Mouse (Mus musculus) testis, adult 2 months (tissue): ENCODE measurements around the gene Olfr64. TPM values are rescaled to one million over a fixed set of nuclear protein-coding genes. Genes with fewer than 3 reads are reported as not detected.

ENCODE experiments used
- H3K27ac ChIP-seq: fragments of 200-500 bp; 2 replicates; pipeline ENCODE4 v1.5.1; 2012; ENCODE audit warnings: low read depth, low read length; ENCODE audit not compliant: control insufficient read depth, insufficient read depth
- H3K27me3 ChIP-seq: fragments of 200-500 bp; 2 replicates; pipeline ENCODE4 v1.6.1; 2012; ENCODE audit warnings: mild to moderate bottlenecking, low read length, moderate library complexity; ENCODE audit not compliant: control insufficient read depth, insufficient read depth
- H3K36me3 ChIP-seq: fragments of 200-500 bp; 2 replicates; pipeline ENCODE4 v1.6.1; 2012; ENCODE audit warnings: mild to moderate bottlenecking, low read length; ENCODE audit not compliant: control insufficient read depth, insufficient read depth
- H3K4me1 ChIP-seq: fragments of 200-500 bp; 2 replicates; pipeline ENCODE4 v1.6.1; 2012; ENCODE audit warnings: low read length; ENCODE audit not compliant: control insufficient read depth, insufficient read depth
- H3K4me3 ChIP-seq: fragments of 200-500 bp; 2 replicates; pipeline ENCODE4 v1.5.1; 2012; ENCODE audit warnings: low read depth, mild to moderate bottlenecking, low read length, moderate library complexity, mixed read lengths; ENCODE audit not compliant: control insufficient read depth
- CTCF ChIP-seq: fragments of 200-500 bp; IDR thresholded peaks from 2 replicates; pipeline ENCODE4 v1.5.1; 2012; ENCODE audit warnings: low read depth, mild to moderate bottlenecking, inconsistent platforms, low read length, moderate library complexity; ENCODE audit not compliant: control insufficient read depth, insufficient read depth, insufficient replicate concordance
- POLR2A ChIP-seq: fragments of 200-500 bp; IDR thresholded peaks from 2 replicates; pipeline ENCODE4 v1.6.1; 2012; ENCODE audit warnings: low read depth, mild to moderate bottlenecking, inconsistent platforms, low read length, moderate library complexity; ENCODE audit not compliant: control insufficient read depth
- polyA plus RNA-seq: library from polyadenylated mRNA; depleted of rRNA; stranded (reverse); fragments of >200 nt; gene quantifications from 2 replicates; pipeline ENCODE4 v1.2.3, GENCODE M21; 2012; rRNA removed

Olfr64 gene
- polyA plus RNA-seq, 1 experiment: not detected

GRCm38 (mm10) chr7:103860855-103861254 lies 33.4 kb downstream of the Olfr64 start:
- Histone ChIP-seq H3K36me3 (no peaks in the 10 kb centered on the region), H3K4me3 (no peak overlapping the region), H3K27me3 (no peaks in the 10 kb centered on the region), H3K27ac (no peak overlapping the region), H3K4me1 (no peaks in the 10 kb centered on the region)
- TF ChIP-seq CTCF: no peak
- TF ChIP-seq POLR2A: no peak

GRCm38 (mm10) chr7:103859076-103859475 lies 35.2 kb downstream of the Olfr64 start:
- H3K4me1 ChIP-seq: no peaks in the 10 kb centered on the region
- no peak overlapping the region for H3K27ac ChIP-seq
- no peaks in the 10 kb centered on the region for H3K36me3 ChIP-seq
- no peaks in the 10 kb centered on the region for H3K27me3 ChIP-seq
- TF ChIP-seq POLR2A (no peak), CTCF (no peak)
- no peak overlapping the region for H3K4me3 ChIP-seq

GRCm38 (mm10) chr7:103854669-103855068 lies 39.6 kb downstream of the Olfr64 start:
- no peak for TF ChIP-seq CTCF
- no peak for TF ChIP-seq POLR2A
- Histone ChIP-seq H3K36me3 (no peaks in the 10 kb centered on the region), H3K27ac (no peak overlapping the region), H3K4me1 (no peaks in the 10 kb centered on the region), H3K27me3 (no peaks in the 10 kb centered on the region), H3K4me3 (no peak overlapping the region)

- Histone ChIP-seq H3K27ac (no peak within 1 kb of the TSS), H3K27me3 (no peaks in the 10 kb centered on the region), H3K4me1 (no peaks in the 10 kb centered on the region), H3K4me3 (no peak within 1 kb of the TSS), H3K36me3 (no peaks in the 10 kb centered on the region)
- no peak for TF ChIP-seq POLR2A
- no peak for TF ChIP-seq CTCF
These were observed 41.2 kb downstream of the Olfr64 start, which contains the start of gene Hbb-y for GRCm38 (mm10) chr7:103853090-103853489. Gene Hbb-y (minus strand): TSS chr7:103853216.

GRCm38 (mm10) chr7:103844525-103845325 lies 49.6 kb downstream of the Olfr64 start:
- no peak overlapping the region for H3K4me3 ChIP-seq
- no peaks in the 10 kb centered on the region for H3K27me3 ChIP-seq
- no peaks in the 10 kb centered on the region for H3K36me3 ChIP-seq
- TF ChIP-seq POLR2A: no peak
- TF ChIP-seq CTCF: no peak
- no peaks in the 10 kb centered on the region for H3K4me1 ChIP-seq
- no peak overlapping the region for H3K27ac ChIP-seq

- Histone ChIP-seq H3K27me3 (no peaks in the 10 kb centered on the region), H3K4me1 (no peaks in the 10 kb centered on the region), H3K4me3 (no peak within 1 kb of the TSS), H3K36me3 (no peaks in the 10 kb centered on the region), H3K27ac (no peak within 1 kb of the TSS)
- no peak for TF ChIP-seq CTCF
- TF ChIP-seq POLR2A: no peak
These were observed 51.3 kb downstream of the Olfr64 start, which contains the start of gene Hbb-bh1 for GRCm38 (mm10) chr7:103843034-103843433. Gene Hbb-bh1 (minus strand): TSS chr7:103843164.

GRCm38 (mm10) chr7:103840268-103840667 lies 54.0 kb downstream of the Olfr64 start, which contains the start of gene Hbb-bh2:
Gene Hbb-bh2 (minus strand): TSS chr7:103840520.
- Histone ChIP-seq H3K27me3 (no peaks in the 10 kb centered on the region), H3K27ac (no peak within 1 kb of the TSS), H3K36me3 (no peaks in the 10 kb centered on the region), H3K4me3 (no peak within 1 kb of the TSS), H3K4me1 (no peaks in the 10 kb centered on the region)
- TF ChIP-seq POLR2A (no peak), CTCF (no peak)

Other genes starting within 250 kb of the Olfr64 start
- gene Olfr623, start 230.8 kb downstream of the Olfr64 start, polyA plus RNA-seq: not detected in 2 replicates
- gene Olfr624, start 223.3 kb downstream of the Olfr64 start, polyA plus RNA-seq: 0.02 TPM in 1 of 2 replicates, not detected in the other
- gene Olfr625-ps1, start 211.8 kb downstream of the Olfr64 start, polyA plus RNA-seq: not detected in 2 replicates
- gene Olfr243, start 179.8 kb downstream of the Olfr64 start, polyA plus RNA-seq: not detected in 2 replicates
- gene Olfr628, start 164.1 kb downstream of the Olfr64 start, polyA plus RNA-seq: not detected in 2 replicates
- not detected in 2 replicates for gene Olfr629, start 149.5 kb downstream of the Olfr64 start, polyA plus RNA-seq
- not detected in 2 replicates for gene Olfr630, start 137.2 kb downstream of the Olfr64 start, polyA plus RNA-seq
- gene Olfr69, start 122.9 kb downstream of the Olfr64 start, polyA plus RNA-seq: not detected in 2 replicates
- gene Olfr68, start 114.8 kb downstream of the Olfr64 start, polyA plus RNA-seq: not detected in 2 replicates
- not detected in 2 replicates for gene Olfr67, start 102.7 kb downstream of the Olfr64 start, polyA plus RNA-seq
- gene Hbb-bt, start 80.5 kb downstream of the Olfr64 start, polyA plus RNA-seq: 8.1 and 11.1 TPM in 2 replicates
- gene Hbb-bs, start 66.4 kb downstream of the Olfr64 start, polyA plus RNA-seq: 78.9 and 88.8 TPM in 2 replicates
- gene Hbb-bh2, start 54.0 kb downstream of the Olfr64 start, polyA plus RNA-seq: not detected in 2 replicates
- not detected in 2 replicates for gene Hbb-bh1, start 51.3 kb downstream of the Olfr64 start, polyA plus RNA-seq
- gene Hbb-y, start 41.3 kb downstream of the Olfr64 start, polyA plus RNA-seq: 0.19 and 0.26 TPM in 2 replicates
- gene Olfr66, start 8.2 kb downstream of the Olfr64 start, polyA plus RNA-seq: not detected in 2 replicates
- gene Olfr65, start 9.0 kb upstream of the Olfr64 start, polyA plus RNA-seq: not detected in 2 replicates
- gene Olfr631, start 34.3 kb upstream of the Olfr64 start, polyA plus RNA-seq: not detected in 2 replicates
- gene Olfr632, start 39.9 kb upstream of the Olfr64 start, polyA plus RNA-seq: not detected in 2 replicates
- not detected in 2 replicates for gene Olfr633, start 50.0 kb upstream of the Olfr64 start, polyA plus RNA-seq
- gene Olfr635, start 76.7 kb upstream of the Olfr64 start, polyA plus RNA-seq: not detected in 2 replicates
- gene Olfr638, start 104.3 kb upstream of the Olfr64 start, polyA plus RNA-seq: not detected in 2 replicates
- not detected in 2 replicates for gene Olfr639, start 122.8 kb upstream of the Olfr64 start, polyA plus RNA-seq
- 0.07 TPM in 1 of 2 replicates, not detected in the other for gene Olfr640, start 131.1 kb upstream of the Olfr64 start, polyA plus RNA-seq
- gene Olfr641, start 141.0 kb upstream of the Olfr64 start, polyA plus RNA-seq: 0.15 TPM in 1 of 2 replicates, not detected in the other
- 0.53 TPM in 1 of 2 replicates, not detected in the other for gene Olfr642, start 158.2 kb upstream of the Olfr64 start, polyA plus RNA-seq
- 0.80 and 0.89 TPM in 2 replicates for gene 4930516K23Rik, start 167.0 kb upstream of the Olfr64 start, polyA plus RNA-seq
- 0.12 TPM in 1 of 2 replicates, not detected in the other for gene Olfr644, start 177.4 kb upstream of the Olfr64 start, polyA plus RNA-seq
- 0.02 TPM in 1 of 2 replicates, not detected in the other for gene Olfr645, start 191.0 kb upstream of the Olfr64 start, polyA plus RNA-seq
- gene Olfr646, start 210.4 kb upstream of the Olfr64 start, polyA plus RNA-seq: not detected in 2 replicates
- 101 and 104 TPM in 2 replicates for gene Ubqln5, start 235.3 kb upstream of the Olfr64 start, polyA plus RNA-seq
- gene Olfr643, start 242.9 kb upstream of the Olfr64 start, polyA plus RNA-seq: 0.17 and 0.51 TPM in 2 replicates
- gene Ubqln3, start 248.8 kb upstream of the Olfr64 start, polyA plus RNA-seq: 434 and 492 TPM in 2 replicates